Mouse (Mus musculus) brain, embryonic 14.5 days (tissue): Measurements from ENCODE around the gene Kcnip4. TPM values are rescaled to one million over a fixed set of nuclear protein-coding genes. Genes with fewer than 3 reads are reported as not detected.

ENCODE experiments used
- DNase-seq: peaks from one replicate; pipeline ENCODE4 v3.0.0-alpha.2; 2011; ENCODE audit warnings: low read depth
- CTCF ChIP-seq: fragments of 200-500 bp; IDR thresholded peaks from 2 replicates; pipeline ENCODE4 v1.5.1; 2012; ENCODE audit warnings: inconsistent platforms, mild to moderate bottlenecking, moderate library complexity, borderline replicate concordance; ENCODE audit not compliant: insufficient read depth, insufficient read length; ENCODE audit errors: extremely low read depth
- POLR2A ChIP-seq: fragments of 200-500 bp; IDR thresholded peaks from 2 replicates; pipeline ENCODE4 v1.6.1; 2012; ENCODE audit warnings: mild to moderate bottlenecking, inconsistent platforms, borderline replicate concordance; ENCODE audit not compliant: poor library complexity, insufficient read depth, insufficient read length, severe bottlenecking; ENCODE audit errors: extremely low read depth
- polyA plus RNA-seq: library from polyadenylated mRNA; depleted of rRNA; stranded (reverse); fragments of >200 nt; gene quantifications from 2 replicates; pipeline ENCODE4 v1.2.3, GENCODE M21; 2012

Gene Kcnip4
- polyA plus RNA-seq, 1 experiment = 7.5 TPM

- DNase-seq = peak; percentile 56
- TF ChIP-seq CTCF = no peak
- TF ChIP-seq POLR2A = no peak
Measured at GRCm38 (mm10) chr5:49041259-49041845, 483.4 kb downstream of the Kcnip4 start.

GRCm38 (mm10) chr5:48997359-48997758, 527.3 kb downstream of the Kcnip4 start:
- TF ChIP-seq POLR2A (no peak), CTCF (no peak)
- DNase-seq = peak; percentile 28

GRCm38 (mm10) chr5:48989145-48989659, 535.5 kb downstream of the Kcnip4 start:
- DNase-seq = no peak
- no peak for TF ChIP-seq POLR2A
- TF ChIP-seq CTCF = no peak

- TF ChIP-seq CTCF = no peak
- no peak for TF ChIP-seq POLR2A
- peak; percentile 65 for DNase-seq
Measured at GRCm38 (mm10) chr5:48942378-48943088, 582.2 kb downstream of the Kcnip4 start.

GRCm38 (mm10) chr5:48931881-48932280, 592.8 kb downstream of the Kcnip4 start:
- no peak for DNase-seq
- TF ChIP-seq POLR2A = no peak
- TF ChIP-seq CTCF = no peak

- TF ChIP-seq CTCF (no peak), POLR2A (no peak)
- DNase-seq = no peak
Measured at GRCm38 (mm10) chr5:48890216-48890615, 634.5 kb downstream of the Kcnip4 start.

GRCm38 (mm10) chr5:48889395-48890194, 635.1 kb downstream of the Kcnip4 start:
- peak; percentile 76 for DNase-seq
- TF ChIP-seq POLR2A (no peak), CTCF (no peak)

GRCm38 (mm10) chr5:48878081-48878480, 646.6 kb downstream of the Kcnip4 start:
- DNase-seq = no peak
- TF ChIP-seq CTCF (no peak), POLR2A (no peak)

GRCm38 (mm10) chr5:48864268-48864967, 660.3 kb downstream of the Kcnip4 start:
- peak; percentile 63 for DNase-seq

GRCm38 (mm10) chr5:48840971-48841370, 683.7 kb downstream of the Kcnip4 start:
- DNase-seq = peak; percentile 59
- no peak for TF ChIP-seq POLR2A
- no peak for TF ChIP-seq CTCF

More at GRCm38 (mm10) chr5:48864268-48864967, 660.3 kb downstream of the Kcnip4 start:
- TF ChIP-seq POLR2A = no peak
- no peak for TF ChIP-seq CTCF
